Mouse (Mus musculus) lung, postnatal 0 days (tissue): ENCODE data around the gene D2hgdh. TPM values are rescaled to one million over a fixed set of nuclear protein-coding genes. Genes with fewer than 3 reads are reported as not detected.

Experiments
- polyA plus RNA-seq: library from polyadenylated mRNA; unstranded; fragments of >200 nt; fragmentation: Nextera tagmentation; extraction: Ambion mirVana; gene quantifications from 2 replicates; pipeline ENCODE4 v1.2.1, GENCODE M21; 2015

The D2hgdh gene
- polyA plus RNA-seq, 1 experiment from 2014 or later = 7.2 TPM

Other genes with a start within 250 kb of the D2hgdh start
- gene Stk25, start 166.2 kb upstream of the D2hgdh start, polyA plus RNA-seq = 140 and 148 TPM in 2 replicates
- 30.9 and 31.2 TPM in 2 replicates for gene Bok, start 139.2 kb upstream of the D2hgdh start, polyA plus RNA-seq
- gene Atg4b, start 73.4 kb upstream of the D2hgdh start, polyA plus RNA-seq = 54.2 and 66.1 TPM in 2 replicates
- gene Thap4, start 70.0 kb upstream of the D2hgdh start, polyA plus RNA-seq = 34.4 and 37.6 TPM in 2 replicates
- 69.6 and 71.6 TPM in 2 replicates for gene Dtymk, start 23.0 kb upstream of the D2hgdh start, polyA plus RNA-seq
- 8.1 and 8.7 TPM in 2 replicates for gene Ing5, start 20.9 kb upstream of the D2hgdh start, polyA plus RNA-seq
- gene Gal3st2, start 36.4 kb downstream of the D2hgdh start, polyA plus RNA-seq = 0.19 and 0.25 TPM in 2 replicates
- 0.08 TPM in 1 of 2 replicates, not detected in the other for gene Gal3st2b, start 93.4 kb downstream of the D2hgdh start, polyA plus RNA-seq
- not detected in 2 replicates for gene Gal3st2c, start 165.6 kb downstream of the D2hgdh start, polyA plus RNA-seq
- not detected in 2 replicates for gene Neu4, start 195.5 kb downstream of the D2hgdh start, polyA plus RNA-seq
- 0.06 and 0.13 TPM in 2 replicates for gene Pdcd1, start 227.6 kb downstream of the D2hgdh start, polyA plus RNA-seq